Mouse (Mus musculus) E14TG2a.4 (cell line): ENCODE measurements around the gene Efcab3.

ENCODE experiments used
- H3K27me3 ChIP-seq: 2 replicates; pipeline ENCODE4 v1.6.1; 2014; ENCODE audit warnings: low read length, control low read depth; ENCODE audit not compliant: insufficient read depth
- H3K36me3 ChIP-seq: 2 replicates; pipeline ENCODE4 v1.6.1; 2014; ENCODE audit warnings: low read length, control low read depth; ENCODE audit not compliant: insufficient read depth
- H3K4me1 ChIP-seq: replicated peaks from 2 replicates; pipeline ENCODE4 v1.6.1; 2014; ENCODE audit warnings: low read depth, low read length, control low read depth
- H3K4me3 ChIP-seq: replicated peaks from 2 replicates; pipeline ENCODE4 v1.5.1; 2014; ENCODE audit warnings: mild to moderate bottlenecking, low read length
- H3K9me3 ChIP-seq: 2 replicates; pipeline ENCODE4 v1.6.1; 2014; ENCODE audit warnings: low read length, control low read depth
- CTCF ChIP-seq: conservative IDR thresholded peaks from 2 replicates; pipeline ENCODE4 v1.5.1; 2014; ENCODE audit warnings: low read length
- NANOG ChIP-seq: IDR thresholded peaks from 2 replicates; pipeline ENCODE4 v1.6.1; 2014; ENCODE audit warnings: borderline replicate concordance, low read length, mixed read lengths
- POU5F1 ChIP-seq: IDR thresholded peaks from 2 replicates; pipeline ENCODE4 v1.6.1; 2014; ENCODE audit warnings: low read length, borderline replicate concordance

The Efcab3 gene

DNA sequence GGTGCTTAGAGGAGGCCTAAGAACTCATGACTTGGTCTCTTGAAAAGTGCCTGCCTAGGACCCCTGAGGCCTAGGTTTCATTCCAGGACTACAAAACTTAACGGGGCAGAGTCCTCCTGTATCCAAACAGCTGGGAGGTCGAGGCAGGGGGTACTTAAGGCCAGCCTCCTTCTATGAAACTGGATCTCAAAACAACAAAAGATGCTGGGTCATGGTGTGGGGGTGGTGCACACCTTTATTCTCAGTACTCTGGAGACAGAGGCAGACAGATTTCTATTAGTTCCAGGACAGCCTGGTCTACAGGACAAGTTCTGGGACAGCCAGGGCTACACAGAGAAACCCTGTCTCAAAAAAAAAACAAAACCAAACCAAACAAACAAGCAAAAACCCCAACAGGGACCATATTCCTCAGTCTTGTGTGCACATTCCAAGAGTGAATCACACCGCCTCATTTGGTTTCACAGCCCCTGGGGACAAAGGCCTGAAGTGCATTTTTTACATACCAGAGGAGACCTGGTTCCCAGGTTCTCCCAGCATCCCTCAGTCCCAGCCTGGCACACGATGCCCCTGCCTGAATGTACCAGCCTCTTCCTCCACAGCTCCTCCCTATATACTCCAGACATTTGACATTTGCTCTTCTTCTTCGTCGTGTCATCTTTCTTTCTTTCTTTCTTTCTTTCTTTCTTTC lies 96.4 kb downstream of the Efcab3 start:
- Histone ChIP-seq H3K27me3 (peaks cover 5% of the 10 kb centered on the region), H3K9me3 (no peaks in the 10 kb centered on the region), H3K4me1 (peaks cover 89% of the 10 kb centered on the region), H3K36me3 (no peaks in the 10 kb centered on the region), H3K4me3 (no peak overlapping the region)
- no peak for TF ChIP-seq CTCF
- no peak for TF ChIP-seq POU5F1
- no peak for TF ChIP-seq NANOG

DNA sequence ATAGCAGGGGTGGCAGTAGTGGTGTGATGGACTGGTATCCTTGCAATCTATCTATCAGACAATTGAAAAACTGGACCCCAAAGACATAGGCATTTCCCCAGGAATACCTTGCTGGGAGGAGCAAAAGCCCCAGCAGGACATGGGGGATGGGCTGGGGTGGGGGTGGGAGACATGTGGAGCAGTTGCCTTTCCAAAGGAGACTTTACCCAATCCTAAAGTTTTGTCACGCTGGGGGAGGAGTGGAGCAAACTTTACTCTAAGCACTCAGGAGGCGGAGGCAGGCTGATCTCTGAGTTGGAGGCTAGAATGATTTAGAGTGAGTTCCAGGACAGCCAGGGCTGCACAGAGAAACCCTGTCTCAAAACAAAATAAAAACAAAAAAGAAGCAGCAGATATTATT lies 98.0 kb downstream of the Efcab3 start:
- TF ChIP-seq POU5F1 (no peak), NANOG (no peak), CTCF (no peak)
- Histone ChIP-seq H3K4me1 (peaks cover 90% of the 10 kb centered on the region), H3K36me3 (no peaks in the 10 kb centered on the region), H3K27me3 (peaks cover 21% of the 10 kb centered on the region), H3K4me3 (no peak overlapping the region), H3K9me3 (no peaks in the 10 kb centered on the region)

DNA sequence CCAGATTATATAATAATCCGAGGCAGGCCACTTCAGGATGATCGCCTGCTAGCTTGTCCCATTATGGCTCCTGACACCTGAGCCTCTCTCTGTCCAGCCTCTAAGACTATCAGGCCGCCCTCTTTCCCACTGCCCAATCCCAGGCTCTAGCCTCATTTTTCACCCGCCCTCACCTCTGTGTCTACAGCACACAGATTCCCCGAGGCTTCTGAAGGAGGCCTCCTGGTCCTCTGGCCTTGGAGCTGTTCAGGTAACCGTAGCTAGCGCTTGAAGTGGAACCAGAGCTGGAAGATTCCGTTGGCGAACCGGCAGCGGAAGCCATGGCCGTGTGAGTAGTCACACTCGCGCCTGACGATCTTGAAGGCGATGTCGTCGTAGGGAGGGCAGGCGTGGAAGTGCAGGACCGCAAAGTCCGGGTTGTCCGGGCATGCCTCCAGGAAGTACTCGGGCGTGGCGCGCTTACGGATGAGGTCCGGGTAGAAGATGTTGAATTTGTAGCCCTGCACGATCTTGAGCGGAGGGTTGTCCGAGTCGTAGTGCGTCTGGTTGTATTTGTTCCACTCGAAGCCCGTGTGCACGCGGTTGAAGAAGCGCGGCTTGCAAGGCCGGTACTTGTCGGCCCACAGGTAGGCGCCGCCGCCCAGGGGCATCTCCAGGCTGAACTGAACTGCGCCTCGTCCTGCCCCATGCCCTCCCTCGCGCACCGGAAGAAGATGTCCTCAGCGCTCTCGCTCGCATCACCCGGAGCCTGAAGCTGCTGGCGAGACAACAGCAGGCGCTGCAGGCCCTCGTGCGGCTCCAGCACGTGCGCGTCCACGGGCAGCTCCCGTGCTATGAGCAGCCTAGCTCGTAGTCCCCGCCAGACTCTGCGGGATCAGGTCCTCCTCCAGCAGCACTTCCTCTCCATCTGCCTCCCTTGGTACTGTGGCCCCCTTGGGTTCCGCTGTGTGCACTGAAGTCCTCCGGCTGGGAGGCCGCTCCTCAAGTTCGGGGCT lies 101.4 kb downstream of the Efcab3 start:
- H3K36me3 ChIP-seq: peaks cover 18% of the 10 kb centered on the region
- H3K4me1 ChIP-seq: peaks cover 72% of the 10 kb centered on the region
- no peaks in the 10 kb centered on the region for H3K9me3 ChIP-seq
- TF ChIP-seq POU5F1: no peak
- no peak for TF ChIP-seq CTCF
- no peak for TF ChIP-seq NANOG
- peaks cover 30% of the 10 kb centered on the region for H3K27me3 ChIP-seq
- peak overlapping the region; percentile 75 for H3K4me3 ChIP-seq

DNA sequence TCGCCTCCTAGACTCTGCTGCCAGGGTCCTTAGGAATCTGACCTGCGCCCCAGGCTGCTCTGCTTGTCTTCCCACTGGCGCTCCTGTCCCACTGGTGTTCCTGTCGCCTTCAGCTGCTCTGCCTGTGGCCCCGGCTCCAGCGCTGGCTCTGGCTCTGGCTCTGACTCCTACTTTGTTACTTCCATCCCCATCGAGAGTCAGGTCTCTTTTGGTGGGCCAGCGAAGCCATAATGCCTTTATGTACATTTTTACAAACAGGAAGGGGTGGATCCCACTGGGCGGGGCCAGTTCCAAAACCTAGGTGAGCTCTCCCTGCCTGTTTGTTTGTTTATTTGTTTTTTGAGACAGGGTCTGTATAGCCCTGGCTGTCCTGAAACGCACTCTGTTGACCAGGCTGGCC lies 103.4 kb downstream of the Efcab3 start:
- no peaks in the 10 kb centered on the region for H3K9me3 ChIP-seq
- peaks cover 23% of the 10 kb centered on the region for H3K36me3 ChIP-seq
- H3K27me3 ChIP-seq: peaks cover 30% of the 10 kb centered on the region
- peaks cover 65% of the 10 kb centered on the region for H3K4me1 ChIP-seq
- TF ChIP-seq NANOG (no peak), POU5F1 (no peak), CTCF (no peak)
- H3K4me3 ChIP-seq: peak overlapping the region; percentile 75
